Mouse (Mus musculus) heart, postnatal 4 days (tissue): ENCODE measurements at regions not wholly inside any gene's neighbourhood (a gene's known extent, or its start where the extent isn't known, plus 50 kb on each side); places are given as distances from the start of the nearest gene placed in this dataset.
"Not testable (repeated sequence)": the region's sequence is repeated elsewhere in the genome, so short reads cannot be mapped to it uniquely, and the experiment has no call there.

ENCODE experiments used
- DNase-seq: peaks from one replicate; pipeline ENCODE4 v3.0.0; 2021

GRCm38 (mm10) chr12:48387724-48388123, 994.7 kb upstream of the Foxg1 start:
- no peak for DNase-seq

- no peak for DNase-seq
These were observed 994.2 kb upstream of the Foxg1 start for GRCm38 (mm10) chr12:48388192-48388812.

GRCm38 (mm10) chr12:48391008-48391407, 991.5 kb upstream of the Foxg1 start:
- DNase-seq: no peak

GRCm38 (mm10) chr12:48439333-48440046, 943.0 kb upstream of the Foxg1 start:
- DNase-seq: no peak

- not testable (repeated sequence) for DNase-seq
These were observed 933.7 kb upstream of the Foxg1 start for GRCm38 (mm10) chr12:48448719-48449118.

GRCm38 (mm10) chr12:48462392-48462791, 920.1 kb upstream of the Foxg1 start:
- DNase-seq: no peak

- no peak for DNase-seq
These were observed 881.7 kb upstream of the Foxg1 start for GRCm38 (mm10) chr12:48500735-48501134.

GRCm38 (mm10) chr12:48511594-48511993, 870.9 kb upstream of the Foxg1 start:
- DNase-seq: no peak

- no peak for DNase-seq
These were observed 870.2 kb upstream of the Foxg1 start for GRCm38 (mm10) chr12:48512259-48512658.

GRCm38 (mm10) chr12:48521996-48522395, 860.5 kb upstream of the Foxg1 start:
- no peak for DNase-seq

GRCm38 (mm10) chr12:48559690-48560089, 822.8 kb upstream of the Foxg1 start:
- DNase-seq: not testable (repeated sequence)

- DNase-seq: no peak
These were observed 777.9 kb upstream of the Foxg1 start for GRCm38 (mm10) chr12:48604401-48605197.

- no peak for DNase-seq
These were observed 777.0 kb upstream of the Foxg1 start for GRCm38 (mm10) chr12:48605423-48605822.

GRCm38 (mm10) chr12:48609391-48609790, 773.1 kb upstream of the Foxg1 start:
- no peak for DNase-seq

- DNase-seq: peak; percentile 4
These were observed 770.4 kb upstream of the Foxg1 start for GRCm38 (mm10) chr12:48612066-48612465.

- no peak for DNase-seq
These were observed 766.1 kb upstream of the Foxg1 start for GRCm38 (mm10) chr12:48616337-48616736.

GRCm38 (mm10) chr12:48633559-48633958, 748.9 kb upstream of the Foxg1 start:
- DNase-seq: no peak

- DNase-seq: no peak
These were observed 747.7 kb upstream of the Foxg1 start for GRCm38 (mm10) chr12:48634671-48635241.

- DNase-seq: no peak
These were observed 740.5 kb upstream of the Foxg1 start for GRCm38 (mm10) chr12:48641974-48642373.

GRCm38 (mm10) chr12:48645135-48645534, 737.3 kb upstream of the Foxg1 start:
- no peak for DNase-seq

- no peak for DNase-seq
These were observed 736.5 kb upstream of the Foxg1 start for GRCm38 (mm10) chr12:48645910-48646309.

- no peak for DNase-seq
These were observed 707.3 kb upstream of the Foxg1 start for GRCm38 (mm10) chr12:48675176-48675575.

- no peak for DNase-seq
These were observed 701.5 kb upstream of the Foxg1 start for GRCm38 (mm10) chr12:48680957-48681356.
